Mouse (Mus musculus) spleen, embryonic (tissue): ENCODE data around the gene Irf2bpl.

Experiments
- CTCF ChIA-PET: fragments of 350-600 bp; sonication (Branson Sonifier 250); formaldehyde crosslinking; loops from one replicate; lab custom pipeline; 2022; lab: Charles Lee

The Irf2bpl gene

DNA sequence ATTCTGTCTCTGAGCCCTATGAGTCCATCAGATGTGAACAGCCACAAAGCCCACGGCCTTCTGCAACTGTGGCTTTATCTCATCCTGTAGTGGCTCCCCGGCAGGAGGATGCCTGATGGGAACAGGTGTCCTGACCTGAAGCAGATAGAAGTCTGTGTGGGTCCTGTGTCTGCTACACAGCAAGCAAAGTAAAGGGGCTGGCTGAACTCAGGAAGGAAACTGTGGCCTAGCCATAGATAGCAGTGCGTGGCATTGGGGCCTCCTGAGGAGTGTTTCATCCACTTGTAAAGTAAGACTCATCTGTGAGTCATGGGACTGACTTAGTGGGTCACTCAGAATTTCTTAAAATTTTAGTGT lies 50.2 kb downstream of the Irf2bpl start:
- CTCF ChIA-PET, result interaction anchor here (0.6 kb wide), 1 partner anchor 92 kb away, joined by 3 read pairs; no protein-coding TSS in a partner anchor

DNA sequence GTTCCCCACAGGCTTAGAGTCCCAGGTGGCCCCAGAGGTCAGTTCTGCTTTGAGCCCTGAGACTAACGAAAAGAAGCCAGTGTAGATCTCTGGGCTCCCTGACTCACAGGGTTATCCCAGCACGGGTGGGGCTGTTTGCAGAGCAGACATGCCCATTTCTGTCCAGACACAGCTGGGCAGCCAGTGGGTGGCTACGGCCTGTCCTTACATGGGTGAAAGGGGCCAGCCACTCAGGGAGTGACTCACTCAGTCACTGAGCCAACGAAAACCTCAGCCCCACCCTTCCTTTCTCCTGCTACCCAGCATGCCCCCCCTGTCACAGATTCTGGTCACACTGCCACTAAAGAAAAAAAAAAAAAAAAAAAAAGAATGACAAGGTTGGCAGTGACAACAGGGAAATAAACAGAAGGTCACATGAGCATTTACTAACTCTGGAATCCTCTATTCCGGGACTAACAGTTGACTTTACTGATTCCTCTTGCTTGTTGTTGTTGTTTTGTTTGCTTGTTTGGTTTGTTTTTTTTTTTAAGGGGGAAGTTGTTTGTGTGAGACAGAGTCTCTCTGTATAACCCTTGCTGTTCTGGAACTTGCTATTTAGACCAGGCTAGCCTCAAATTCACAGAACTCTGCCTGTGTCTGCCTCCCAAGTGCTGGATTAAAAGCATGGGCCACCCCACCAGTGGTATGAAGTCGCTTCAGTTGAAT lies 50.7 kb downstream of the Irf2bpl start:
- CTCF ChIA-PET, result interaction anchor here (0.6 kb wide), 1 partner anchor 112 kb away, joined by 3 read pairs; no protein-coding TSS in a partner anchor

DNA sequence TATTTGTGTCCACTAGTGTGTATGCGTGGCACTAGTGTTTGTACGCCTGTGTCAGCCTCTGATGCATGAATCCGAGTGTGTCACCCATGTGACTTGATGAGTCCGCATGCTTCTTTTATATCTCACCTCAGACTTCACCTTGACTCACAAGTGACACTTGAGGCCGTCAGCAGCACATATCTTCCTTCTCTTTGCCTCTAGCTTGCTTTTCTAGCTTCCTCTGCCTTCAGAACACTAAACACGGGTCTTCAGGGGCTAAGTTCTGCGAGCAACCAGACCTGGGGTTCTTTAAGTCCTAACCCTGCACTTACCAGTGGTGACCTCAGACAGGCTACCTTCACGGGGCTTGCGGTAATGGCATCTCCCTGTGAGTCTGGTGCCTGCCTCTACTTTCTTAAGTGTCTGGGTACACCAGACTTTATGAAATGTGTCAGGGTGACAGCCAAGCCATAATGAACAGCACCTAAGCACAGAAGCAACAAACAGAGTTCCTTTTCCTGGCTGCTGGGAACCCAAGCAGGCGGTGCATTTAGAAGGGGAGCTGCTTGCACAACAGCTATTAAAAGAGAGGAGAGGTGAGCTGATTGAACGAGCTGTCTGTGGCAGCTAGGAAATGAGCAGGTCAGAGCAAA lies 51.9 kb downstream of the Irf2bpl start:
- CTCF ChIA-PET, result interaction anchor here (0.6 kb wide), 1 partner anchor 62 kb away, joined by 3 read pairs; no protein-coding TSS in a partner anchor

DNA sequence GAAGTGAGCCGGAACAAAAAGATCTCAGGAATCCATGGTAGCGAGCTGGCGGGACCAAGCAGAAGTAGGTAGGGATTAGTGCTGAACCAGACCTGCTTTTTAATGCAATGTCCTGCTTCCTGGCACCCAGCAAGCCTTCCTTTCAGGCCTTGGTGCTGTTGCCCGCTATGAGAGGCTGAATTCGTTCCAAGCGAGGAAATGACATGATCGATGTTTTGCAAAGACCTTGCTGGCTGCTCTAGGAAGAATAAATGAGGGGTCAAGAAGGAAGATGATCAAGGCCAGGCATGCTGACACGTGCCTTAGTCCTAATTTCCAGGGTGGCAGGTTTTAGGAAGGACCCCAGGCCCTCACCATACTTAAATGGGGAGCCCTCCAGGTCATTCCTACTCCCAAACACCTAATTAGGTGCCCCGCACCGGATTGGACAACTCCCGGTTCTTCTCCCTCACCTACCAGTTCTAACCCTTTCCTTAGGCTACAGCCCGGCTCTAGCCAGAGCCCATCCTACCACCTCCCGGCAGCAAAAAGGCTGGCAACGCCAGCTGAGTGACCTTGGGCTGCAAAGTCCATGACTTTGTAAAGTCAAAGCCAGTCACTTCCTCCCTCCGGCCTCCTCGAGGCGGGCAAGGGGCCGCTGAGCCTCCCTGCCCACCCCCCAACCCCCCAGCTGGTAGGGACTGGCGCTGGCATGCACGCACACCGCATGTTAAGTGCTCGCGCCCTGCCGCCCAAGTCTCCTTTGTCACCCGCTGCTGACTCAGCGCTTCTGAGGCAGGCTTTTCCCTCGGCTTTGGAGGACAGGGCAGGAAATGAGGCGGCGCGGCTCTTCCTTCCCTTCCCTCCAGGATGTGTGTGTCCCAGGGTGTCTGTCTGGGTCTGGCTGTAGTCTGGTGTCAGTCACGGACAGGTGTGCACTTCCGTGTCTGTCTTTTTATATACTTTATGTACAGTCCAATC lies 52.7 kb downstream of the Irf2bpl start:
- CTCF ChIA-PET, result interaction anchor here (0.6 kb wide), 1 partner anchor 63 kb away, joined by 3 read pairs; no protein-coding TSS in a partner anchor
